Mouse (Mus musculus) intestine, embryonic 16.5 days (tissue): ENCODE measurements around the gene Zfp358. TPM values are rescaled to one million over a fixed set of nuclear protein-coding genes. Genes with fewer than 3 reads are reported as not detected.

ENCODE experiments used
- ATAC-seq: fragments of 200-750 bp; cut with Nextera tagmentation; 2 replicates; pipeline ENCODE4 v1.8.0; 2017; ENCODE audit warnings: moderate TSS enrichment, moderate library complexity
- H3K27ac ChIP-seq: fragments of 300-500 bp; sonication (generic); 2 replicates; pipeline ENCODE4 v1.5.1; 2014; ENCODE audit warnings: mild to moderate bottlenecking, low read length
- H3K27me3 ChIP-seq: fragments of 300-500 bp; sonication (generic); replicated peaks from 2 replicates; pipeline ENCODE4 v1.6.1; 2014; ENCODE audit warnings: low read length, control low read depth, mixed read lengths; ENCODE audit not compliant: control insufficient read depth, insufficient read depth
- H3K36me3 ChIP-seq: fragments of 300-500 bp; sonication (generic); 2 replicates; pipeline ENCODE4 v1.6.1; 2014; ENCODE audit warnings: low read length, control low read depth; ENCODE audit not compliant: control insufficient read depth, insufficient read depth
- H3K4me1 ChIP-seq: fragments of 300-500 bp; sonication (generic); 2 replicates; pipeline ENCODE4 v1.6.1; 2014; ENCODE audit warnings: low read length, control low read depth, mixed read lengths; ENCODE audit not compliant: control insufficient read depth, insufficient read depth
- H3K4me2 ChIP-seq: fragments of 300-500 bp; sonication (generic); 2 replicates; pipeline ENCODE4 v1.6.1; 2014; ENCODE audit warnings: low read depth, low read length, control low read depth
- H3K4me3 ChIP-seq: fragments of 300-500 bp; sonication (generic); 2 replicates; pipeline ENCODE4 v1.5.1; 2014; ENCODE audit warnings: mild to moderate bottlenecking, low read length
- H3K9ac ChIP-seq: fragments of 300-500 bp; sonication (generic); 2 replicates; pipeline ENCODE4 v1.6.1; 2014; ENCODE audit warnings: low read depth, low read length
- H3K9me3 ChIP-seq: fragments of 300-500 bp; sonication (generic); 2 replicates; pipeline ENCODE4 v1.6.1; 2016; ENCODE audit warnings: low read length, control low read depth; ENCODE audit not compliant: control insufficient read depth
- WGBS: fragments of 180-500 bp; shearing (Covaris S2); extraction: QIAGEN DNeasy Blood & Tissue Kit; methylation state at CpG from one replicate; pipeline ENCODE4 v1.1.7; 2014; 5-methylcytosine and 5-hydroxymethylcytosine counted together
- polyA plus RNA-seq: library from polyadenylated mRNA; unstranded; fragments of >200 nt; fragmentation: Nextera tagmentation; extraction: Ambion mirVana; gene quantifications from 2 replicates; pipeline ENCODE4 v1.2.1, GENCODE M21; 2015

The Zfp358 gene
- polyA plus RNA-seq, 1 experiment from 2014 or later, result 30.3 TPM

GRCm38 (mm10) chr8:3536940-3537339 lies 44.0 kb downstream of the Zfp358 start:
- Histone ChIP-seq H3K9ac (no peak overlapping the region), H3K9me3 (no peaks in the 10 kb centered on the region), H3K4me3 (no peak overlapping the region), H3K27me3 (no peaks in the 10 kb centered on the region), H3K4me1 (no peaks in the 10 kb centered on the region), H3K36me3 (peaks cover 21% of the 10 kb centered on the region), H3K27ac (no peak overlapping the region), H3K4me2 (no peak overlapping the region)
- peak; percentile 67 for ATAC-seq
- 90% methylated on average over 9 of the region's 9 CpGs for WGBS

- H3K9me3 ChIP-seq, result no peaks in the 10 kb centered on the region
- H3K9ac ChIP-seq, result no peak overlapping the region
- H3K4me2 ChIP-seq, result no peak overlapping the region
- H3K4me3 ChIP-seq, result no peak overlapping the region
- H3K27me3 ChIP-seq, result no peaks in the 10 kb centered on the region
- WGBS, result 96% methylated on average over 26 of the region's 26 CpGs
- no peak for ATAC-seq
- peaks cover 24% of the 10 kb centered on the region for H3K36me3 ChIP-seq
- H3K4me1 ChIP-seq, result no peaks in the 10 kb centered on the region
- no peak overlapping the region for H3K27ac ChIP-seq
These were observed 44.7 kb downstream of the Zfp358 start for GRCm38 (mm10) chr8:3537666-3538065.

GRCm38 (mm10) chr8:3539146-3539545 lies 46.2 kb downstream of the Zfp358 start:
- ATAC-seq, result no peak
- H3K9me3 ChIP-seq, result no peaks in the 10 kb centered on the region
- H3K36me3 ChIP-seq, result peaks cover 35% of the 10 kb centered on the region

GRCm38 (mm10) chr8:3540076-3540475 lies 47.1 kb downstream of the Zfp358 start:
- 89% methylated on average over 4 of the region's 4 CpGs for WGBS
- no peak overlapping the region for H3K27ac ChIP-seq
- H3K9me3 ChIP-seq, result no peaks in the 10 kb centered on the region
- no peak overlapping the region for H3K4me2 ChIP-seq
- no peak overlapping the region for H3K9ac ChIP-seq
- no peak overlapping the region for H3K4me3 ChIP-seq
- peaks cover 37% of the 10 kb centered on the region for H3K36me3 ChIP-seq
- H3K27me3 ChIP-seq, result no peaks in the 10 kb centered on the region
- no peaks in the 10 kb centered on the region for H3K4me1 ChIP-seq
- no peak for ATAC-seq

More at GRCm38 (mm10) chr8:3539146-3539545, 46.2 kb downstream of the Zfp358 start:
- no peaks in the 10 kb centered on the region for H3K27me3 ChIP-seq
- H3K4me3 ChIP-seq, result no peak overlapping the region
- H3K4me2 ChIP-seq, result no peak overlapping the region
- H3K27ac ChIP-seq, result no peak overlapping the region
- whole genome bisulfite sequencing, result 84% methylated on average over 7 of the region's 7 CpGs
- no peak overlapping the region for H3K9ac ChIP-seq
- no peaks in the 10 kb centered on the region for H3K4me1 ChIP-seq

GRCm38 (mm10) chr8:3546511-3546910 lies 53.6 kb downstream of the Zfp358 start:
- Histone ChIP-seq H3K4me1 (no peaks in the 10 kb centered on the region), H3K4me3 (no peak overlapping the region), H3K4me2 (no peak overlapping the region), H3K9ac (no peak overlapping the region), H3K9me3 (no peaks in the 10 kb centered on the region), H3K27me3 (no peaks in the 10 kb centered on the region), H3K27ac (no peak overlapping the region), H3K36me3 (peaks cover 16% of the 10 kb centered on the region; the same call in 1 of the 2 replicates)
- WGBS, result 90% methylated on average over 2 of the region's 2 CpGs
- no peak for ATAC-seq

Other genes with a start within 250 kb of the Zfp358 start
- 32.5 and 33.2 TPM in 2 replicates for gene Insr, start 213.5 kb upstream of the Zfp358 start, polyA plus RNA-seq
- gene A430078G23Rik, start 139.7 kb upstream of the Zfp358 start, polyA plus RNA-seq, result 0.32 and 0.45 TPM in 2 replicates
- 8.2 and 8.4 TPM in 2 replicates for gene Arhgef18, start 100.1 kb upstream of the Zfp358 start, polyA plus RNA-seq
- gene Pex11g, start 25.5 kb upstream of the Zfp358 start, polyA plus RNA-seq, result 17.4 and 17.9 TPM in 2 replicates
- not detected in 2 replicates for gene Tex45, start 22.3 kb upstream of the Zfp358 start, polyA plus RNA-seq
- 73.6 and 94.9 TPM in 2 replicates for gene Mcoln1, start 7.3 kb downstream of the Zfp358 start, polyA plus RNA-seq
- gene Pnpla6, start 22.2 kb downstream of the Zfp358 start, polyA plus RNA-seq, result 39.9 and 43.3 TPM in 2 replicates
- gene C330021F23Rik, start 74.9 kb downstream of the Zfp358 start, polyA plus RNA-seq, result 5.7 and 6.1 TPM in 2 replicates
- gene Camsap3, start 94.2 kb downstream of the Zfp358 start, polyA plus RNA-seq, result 23.4 and 26.1 TPM in 2 replicates
- gene Xab2, start 128.2 kb downstream of the Zfp358 start, polyA plus RNA-seq, result 45.9 and 48.1 TPM in 2 replicates
- 86.6 and 86.9 TPM in 2 replicates for gene Pet100, start 128.4 kb downstream of the Zfp358 start, polyA plus RNA-seq
- gene Pcp2, start 132.4 kb downstream of the Zfp358 start, polyA plus RNA-seq, result 0.29 TPM in 1 of 2 replicates, not detected in the other
- 161 and 169 TPM in 2 replicates for gene Stxbp2, start 137.8 kb downstream of the Zfp358 start, polyA plus RNA-seq
- gene Retn, start 162.6 kb downstream of the Zfp358 start, polyA plus RNA-seq, result not detected in 2 replicates
- 0.29 and 0.62 TPM in 2 replicates for gene Mcemp1, start 172.6 kb downstream of the Zfp358 start, polyA plus RNA-seq
- 7.3 and 8.3 TPM in 2 replicates for gene Fcor, start 179.2 kb downstream of the Zfp358 start, polyA plus RNA-seq
- 35.0 and 38.8 TPM in 2 replicates for gene Trappc5, start 183.2 kb downstream of the Zfp358 start, polyA plus RNA-seq
- 0.06 TPM in 1 of 2 replicates, not detected in the other for gene Fcer2a, start 201.0 kb downstream of the Zfp358 start, polyA plus RNA-seq
- 0.37 TPM in 1 of 2 replicates, not detected in the other for gene Clec4g, start 227.5 kb downstream of the Zfp358 start, polyA plus RNA-seq